Mouse (Mus musculus) intestine, postnatal 0 days (tissue): ENCODE measurements around the gene Kcnc1. TPM values are rescaled to one million over a fixed set of nuclear protein-coding genes. Genes with fewer than 3 reads are reported as not detected.

Source experiments
- ATAC-seq: fragments of 200-750 bp; cut with Nextera tagmentation; 2 replicates; pipeline ENCODE4 v1.8.0; 2017; ENCODE audit warnings: mild to moderate bottlenecking, moderate TSS enrichment, moderate library complexity
- H3K27ac ChIP-seq: fragments of 300-500 bp; sonication (generic); 2 replicates; pipeline ENCODE4 v1.5.1; 2014; ENCODE audit warnings: mild to moderate bottlenecking, low read depth, low read length, moderate library complexity
- H3K27me3 ChIP-seq: fragments of 300-500 bp; sonication (generic); replicated peaks from 2 replicates; pipeline ENCODE4 v1.6.1; 2014; ENCODE audit warnings: low read length, mixed read lengths; ENCODE audit not compliant: control insufficient read depth, insufficient read depth
- H3K36me3 ChIP-seq: fragments of 300-500 bp; sonication (generic); 2 replicates; pipeline ENCODE4 v1.6.1; 2014; ENCODE audit warnings: mild to moderate bottlenecking, moderate library complexity; ENCODE audit not compliant: control insufficient read depth, insufficient read depth
- H3K4me1 ChIP-seq: fragments of 300-500 bp; sonication (generic); replicated peaks from 2 replicates; pipeline ENCODE4 v1.6.1; 2014; ENCODE audit warnings: antibody characterized with exemption, low read length, mixed read lengths; ENCODE audit not compliant: control insufficient read depth, insufficient read depth
- H3K4me2 ChIP-seq: fragments of 300-500 bp; sonication (generic); replicated peaks from 2 replicates; pipeline ENCODE4 v1.6.1; 2014; ENCODE audit warnings: low read depth, mild to moderate bottlenecking, moderate library complexity
- H3K4me3 ChIP-seq: fragments of 300-500 bp; sonication (generic); 2 replicates; pipeline ENCODE4 v1.5.1; 2014; ENCODE audit warnings: low read depth, low read length
- H3K9ac ChIP-seq: fragments of 300-500 bp; sonication (generic); 2 replicates; pipeline ENCODE4 v1.6.1; 2014; ENCODE audit warnings: mild to moderate bottlenecking, low read depth, low read length
- H3K9me3 ChIP-seq: fragments of 300-500 bp; sonication (generic); 2 replicates; pipeline ENCODE4 v1.6.1; 2016; ENCODE audit warnings: mixed run types; ENCODE audit not compliant: control insufficient read depth
- CTCF ChIP-seq: sonication (generic); IDR thresholded peaks from 2 replicates; pipeline ENCODE4 v1.5.1; 2016; ENCODE audit warnings: low read depth, mild to moderate bottlenecking, control low read depth, antibody characterized with exemption, moderate library complexity
- WGBS: fragments of 180-500 bp; shearing (Covaris S2); extraction: QIAGEN DNeasy Blood & Tissue Kit; methylation state at CpG from one replicate; pipeline ENCODE4 v1.1.7; 2014; 5-methylcytosine and 5-hydroxymethylcytosine counted together
- polyA plus RNA-seq: library from polyadenylated mRNA; unstranded; fragments of >200 nt; fragmentation: Nextera tagmentation; extraction: Ambion mirVana; gene quantifications from 2 replicates; pipeline ENCODE4 v1.2.1, GENCODE M21; 2015

Gene Kcnc1
- polyA plus RNA-seq, 1 experiment from 2014 or later = 0.39 TPM

DNA sequence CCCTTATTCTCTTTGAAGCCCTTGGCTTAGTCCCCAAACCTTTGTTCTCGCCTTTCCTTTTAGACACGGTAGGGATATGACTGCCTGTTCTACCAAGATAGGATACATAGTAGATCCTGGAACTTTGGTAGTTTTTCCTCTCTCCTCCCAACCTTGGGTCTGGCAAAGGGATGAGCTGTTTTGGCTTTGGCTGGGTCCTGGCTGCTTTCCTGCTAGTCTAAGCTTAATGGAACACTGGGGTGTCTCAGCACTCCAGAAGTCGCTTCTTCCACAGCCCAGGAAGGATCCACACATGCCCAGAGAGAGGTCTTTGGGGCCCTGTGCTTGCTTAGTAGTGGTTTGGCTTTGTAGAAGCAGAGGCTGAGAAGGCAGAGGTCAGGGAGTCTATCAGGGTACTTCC, 27.7 kb downstream of the Kcnc1 start:
- H3K4me3 ChIP-seq = no peak overlapping the region
- 72% methylated on average over 3 of the region's 3 CpGs for WGBS
- no peak overlapping the region for H3K9ac ChIP-seq
- no peak overlapping the region for H3K4me2 ChIP-seq
- H3K9me3 ChIP-seq = no peaks in the 10 kb centered on the region
- no peaks in the 10 kb centered on the region for H3K36me3 ChIP-seq
- H3K27ac ChIP-seq = no peak overlapping the region
- no peaks in the 10 kb centered on the region for H3K27me3 ChIP-seq
- no peak for TF ChIP-seq CTCF
- no peaks in the 10 kb centered on the region for H3K4me1 ChIP-seq
- ATAC-seq = no peak

GRCm38 (mm10) chr7:46425012-46425411, 28.7 kb downstream of the Kcnc1 start:
- Histone ChIP-seq H3K4me3 (no peak overlapping the region), H3K9me3 (no peaks in the 10 kb centered on the region), H3K27me3 (no peaks in the 10 kb centered on the region), H3K4me2 (no peak overlapping the region), H3K27ac (no peak overlapping the region), H3K36me3 (no peaks in the 10 kb centered on the region), H3K9ac (no peak overlapping the region), H3K4me1 (no peaks in the 10 kb centered on the region)
- no peak for ATAC-seq
- TF ChIP-seq CTCF = no peak
- WGBS = 70% methylated on average over 4 of the region's 4 CpGs

- no peak for ATAC-seq
- H3K27ac ChIP-seq = no peak overlapping the region
- H3K4me2 ChIP-seq = no peak overlapping the region
- H3K9me3 ChIP-seq = no peaks in the 10 kb centered on the region
- WGBS = 59% methylated on average over 5 of the region's 5 CpGs
- H3K27me3 ChIP-seq = no peaks in the 10 kb centered on the region
- H3K4me1 ChIP-seq = no peaks in the 10 kb centered on the region
- H3K9ac ChIP-seq = no peak overlapping the region
- no peaks in the 10 kb centered on the region for H3K36me3 ChIP-seq
- TF ChIP-seq CTCF = no peak
- no peak overlapping the region for H3K4me3 ChIP-seq
Measured at GRCm38 (mm10) chr7:46433874-46434273, 37.6 kb downstream of the Kcnc1 start.

DNA sequence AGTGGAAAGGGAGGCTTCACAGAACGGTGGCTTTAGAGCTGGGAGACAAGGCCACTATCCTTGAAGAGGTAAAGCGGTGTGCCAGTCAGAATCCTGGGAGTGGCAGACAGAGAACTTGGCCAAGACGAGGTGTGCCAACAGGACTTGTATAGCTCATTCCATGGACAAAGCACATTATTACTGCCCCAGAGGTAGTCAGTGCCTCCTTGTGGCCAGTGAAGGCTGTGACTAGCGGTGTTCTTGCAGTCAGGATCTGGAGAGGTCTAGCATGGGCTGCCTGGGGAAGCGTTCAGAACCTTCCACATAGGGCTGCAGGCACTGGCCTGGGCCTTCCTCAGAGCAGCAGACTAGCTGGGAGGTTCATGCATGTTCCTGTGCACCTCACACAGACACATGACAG, 39.5 kb downstream of the Kcnc1 start:
- no peaks in the 10 kb centered on the region for H3K9me3 ChIP-seq
- no peaks in the 10 kb centered on the region for H3K36me3 ChIP-seq
- 96% methylated on average over 5 of the region's 5 CpGs for WGBS
- ATAC-seq = no peak
- TF ChIP-seq CTCF = 0 out of 2 replicates have a peak, but pooled peaks have one; percentile 12
- no peak overlapping the region for H3K9ac ChIP-seq
- no peak overlapping the region for H3K4me3 ChIP-seq
- H3K27me3 ChIP-seq = no peaks in the 10 kb centered on the region
- H3K4me1 ChIP-seq = no peaks in the 10 kb centered on the region
- H3K27ac ChIP-seq = no peak overlapping the region
- no peak overlapping the region for H3K4me2 ChIP-seq

DNA sequence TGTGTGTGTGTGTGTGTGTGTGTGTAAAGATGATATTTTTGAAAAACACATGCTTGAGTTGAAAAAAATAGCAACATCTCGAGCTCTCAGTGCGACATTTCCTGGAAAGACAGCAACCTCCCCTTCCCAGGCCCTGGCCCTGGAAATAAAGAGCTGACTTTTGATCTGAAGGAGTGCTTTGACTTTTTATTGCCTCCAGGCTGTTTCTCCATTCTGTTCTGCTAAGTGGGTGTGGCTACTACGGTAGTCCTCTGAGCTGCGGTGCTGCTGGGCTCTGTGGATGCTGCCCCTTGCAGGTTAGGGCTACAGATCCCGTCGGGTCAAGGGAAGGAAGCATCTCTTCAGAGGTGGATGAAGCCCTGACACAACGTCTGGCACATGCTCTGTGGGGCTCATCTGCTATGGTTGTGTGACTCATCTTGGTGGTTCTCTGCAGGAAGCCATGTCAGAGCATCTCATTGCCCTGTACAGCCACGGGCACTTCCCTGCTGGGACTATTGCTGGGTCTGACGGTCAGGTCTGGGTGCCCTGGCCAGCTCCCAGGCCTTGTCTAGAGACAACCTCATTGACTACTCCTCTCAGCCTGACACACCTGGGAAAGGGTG, 42.3 kb downstream of the Kcnc1 start:
- H3K27me3 ChIP-seq = no peaks in the 10 kb centered on the region
- H3K36me3 ChIP-seq = no peaks in the 10 kb centered on the region
- H3K9ac ChIP-seq = no peak overlapping the region
- no peak for TF ChIP-seq CTCF
- H3K4me2 ChIP-seq = no peak overlapping the region
- ATAC-seq = no peak
- no peak overlapping the region for H3K27ac ChIP-seq
- no peak overlapping the region for H3K4me3 ChIP-seq
- H3K9me3 ChIP-seq = no peaks in the 10 kb centered on the region
- no peaks in the 10 kb centered on the region for H3K4me1 ChIP-seq
- 25% methylated on average over 9 of the region's 9 CpGs for WGBS

GRCm38 (mm10) chr7:46443163-46443562, 46.9 kb downstream of the Kcnc1 start:
- no peaks in the 10 kb centered on the region for H3K27me3 ChIP-seq
- H3K36me3 ChIP-seq = no peaks in the 10 kb centered on the region
- H3K4me2 ChIP-seq = no peak overlapping the region
- no peaks in the 10 kb centered on the region for H3K9me3 ChIP-seq
- no peak for ATAC-seq
- no peak overlapping the region for H3K27ac ChIP-seq
- H3K9ac ChIP-seq = no peak overlapping the region
- TF ChIP-seq CTCF = no peak
- no peaks in the 10 kb centered on the region for H3K4me1 ChIP-seq
- H3K4me3 ChIP-seq = no peak overlapping the region
- WGBS = 86% methylated on average over 10 of the region's 10 CpGs

DNA sequence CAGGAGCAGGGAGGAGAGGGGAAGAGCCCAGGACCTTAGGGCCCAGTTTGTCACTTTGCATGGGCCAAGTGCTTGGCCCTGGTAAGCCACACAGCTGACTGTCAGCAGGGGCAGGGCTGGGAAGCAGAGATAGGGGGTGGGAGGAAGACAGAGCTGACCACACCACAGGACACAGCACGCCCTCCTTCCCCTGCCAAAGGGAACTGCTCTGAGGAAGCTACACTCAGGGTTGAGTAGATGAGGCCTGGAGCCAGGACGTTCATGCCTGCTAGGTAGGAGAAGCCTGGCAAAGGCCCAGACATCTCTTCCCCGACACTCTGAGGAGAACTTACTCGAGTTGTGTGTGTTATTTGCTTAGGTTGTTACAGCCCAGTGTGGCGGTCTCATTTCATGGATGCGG, 49.6 kb downstream of the Kcnc1 start:
- no peak for ATAC-seq
- Histone ChIP-seq H3K27ac (no peak overlapping the region), H3K4me3 (no peak overlapping the region), H3K4me2 (no peak overlapping the region), H3K27me3 (no peaks in the 10 kb centered on the region), H3K36me3 (no peaks in the 10 kb centered on the region), H3K4me1 (no peaks in the 10 kb centered on the region), H3K9me3 (no peaks in the 10 kb centered on the region), H3K9ac (no peak overlapping the region)
- no peak for TF ChIP-seq CTCF
- 70% methylated on average over 6 of the region's 6 CpGs for WGBS
